Mouse (Mus musculus) gastrocnemius, postnatal 14 days (tissue): ENCODE data around the gene Smpd1. TPM values are rescaled to one million over a fixed set of nuclear protein-coding genes. Genes with fewer than 3 reads are reported as not detected.
A peak's percentile ranks its signal among the peaks of the same experiment; 100 is the strongest.

ENCODE experiments used
- DNase-seq: peaks from one replicate; pipeline ENCODE4 v3.0.0; 2021; ENCODE audit warnings: mixed read lengths
- intact Hi-C: fragments of 180-260 bp; cut with DNase I; formaldehyde crosslinking; loops from one replicate; pipeline ENCODE4 v1.15.1; 2025; ENCODE audit warnings: low total_unique reads
- total RNA-seq, 2 experiments: library from RNA; stranded (reverse); gene quantifications; 2 replicates each; pipeline ENCODE4 v1.2.3; 2021

The Smpd1 gene
- total RNA-seq, 2 experiments from 2014 or later = 43.7 to 44.1 TPM

DNA sequence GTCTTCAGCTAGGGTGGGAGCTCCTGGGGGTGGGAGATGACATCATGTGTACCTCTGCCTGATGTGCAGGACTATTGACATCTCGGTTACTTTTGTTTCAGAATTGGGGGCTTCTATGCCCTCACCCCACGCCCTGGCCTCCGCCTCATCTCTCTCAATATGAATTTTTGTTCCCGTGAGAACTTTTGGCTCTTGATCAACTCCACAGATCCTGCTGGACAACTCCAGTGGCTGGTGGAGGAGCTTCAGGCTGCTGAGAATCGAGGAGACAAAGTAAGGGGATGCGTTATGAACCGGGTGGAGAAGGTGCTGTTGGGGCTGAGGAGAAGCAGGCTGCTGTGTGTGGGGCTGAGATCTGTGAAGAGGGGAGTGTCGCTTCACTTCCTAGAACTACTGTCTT lies 2.2 kb downstream of the Smpd1 start:
- intact Hi-C loops = no loop called here
- DNase-seq = no peak

DNA sequence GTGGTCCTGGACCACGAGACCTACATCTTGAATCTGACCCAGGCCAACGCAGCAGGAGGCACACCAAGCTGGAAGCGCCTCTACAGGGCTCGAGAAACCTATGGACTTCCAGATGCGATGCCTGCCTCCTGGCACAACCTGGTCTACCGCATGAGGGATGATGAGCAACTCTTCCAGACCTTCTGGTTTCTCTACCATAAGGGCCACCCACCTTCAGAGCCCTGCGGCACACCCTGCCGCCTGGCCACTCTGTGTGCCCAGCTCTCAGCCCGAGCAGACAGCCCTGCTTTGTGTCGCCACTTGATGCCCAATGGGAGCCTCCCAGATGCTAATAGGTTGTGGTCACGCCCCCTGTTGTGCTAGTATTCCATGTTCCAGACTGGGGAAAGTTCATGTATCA lies 3.5 kb downstream of the Smpd1 start:
- intact Hi-C loops = no loop called here
- no peak for DNase-seq

DNA sequence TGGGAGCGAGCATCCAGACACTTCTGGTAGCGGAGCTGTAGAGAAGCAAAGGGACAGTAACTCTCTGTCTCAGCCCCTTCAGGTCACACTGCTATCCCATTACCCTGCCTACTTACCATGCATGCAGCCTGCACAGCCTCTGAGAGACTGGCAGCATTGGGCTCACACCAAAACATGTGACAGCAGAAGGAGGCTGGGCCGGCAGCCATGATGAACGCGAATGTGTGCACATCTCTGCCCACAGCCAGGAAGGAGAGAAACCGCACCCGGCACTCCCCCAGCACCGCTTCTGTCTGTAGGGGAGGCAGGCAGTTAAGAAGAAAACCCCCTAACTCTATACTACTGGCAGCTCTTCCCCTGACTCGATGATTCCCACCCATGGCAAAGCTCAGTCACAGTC lies 4.9 kb downstream of the Smpd1 start:
- DNase-seq = no peak
- intact Hi-C loops = no loop called here

DNA sequence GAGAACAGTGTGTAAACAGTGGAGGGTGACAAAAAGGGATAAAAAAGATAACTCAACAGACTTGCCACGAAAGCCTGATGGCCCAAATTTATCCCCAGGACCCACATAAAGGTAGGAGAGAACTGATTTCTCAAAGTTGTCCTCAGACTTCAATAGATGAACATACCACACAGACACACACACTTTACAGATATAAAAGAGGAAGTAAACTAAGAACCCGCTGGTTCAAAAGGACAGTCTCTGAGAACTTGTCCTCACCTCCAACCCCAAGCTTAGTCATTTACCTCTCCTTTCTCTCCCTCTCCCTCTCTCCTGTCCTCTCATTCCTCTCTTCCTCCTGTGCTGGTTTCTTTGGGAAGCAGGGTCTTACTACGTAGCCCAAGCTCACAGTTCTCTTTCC lies 8.2 kb downstream of the Smpd1 start:
- intact Hi-C loops = no loop called here
- no peak for DNase-seq

DNA sequence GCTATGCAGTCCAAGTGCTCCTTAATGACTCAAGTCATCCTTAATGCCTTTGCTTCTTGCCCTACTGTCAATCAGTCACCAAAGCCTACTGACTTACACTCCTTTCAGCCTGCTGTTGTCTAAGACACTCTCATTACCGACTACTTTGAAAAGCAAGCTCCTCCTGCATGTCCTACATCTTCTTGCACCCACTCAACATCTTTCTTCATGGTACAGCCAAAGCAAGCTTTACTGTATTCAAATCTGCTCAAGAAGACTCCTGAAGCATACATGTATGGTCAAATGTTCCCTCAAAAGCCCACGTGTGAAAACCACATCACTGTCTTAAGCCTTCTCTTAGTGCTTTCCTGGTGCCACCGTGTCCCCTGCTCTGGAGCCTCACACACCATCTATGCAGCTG lies 9.2 kb downstream of the Smpd1 start:
- intact Hi-C loops = no loop called here
- no peak for DNase-seq

DNA sequence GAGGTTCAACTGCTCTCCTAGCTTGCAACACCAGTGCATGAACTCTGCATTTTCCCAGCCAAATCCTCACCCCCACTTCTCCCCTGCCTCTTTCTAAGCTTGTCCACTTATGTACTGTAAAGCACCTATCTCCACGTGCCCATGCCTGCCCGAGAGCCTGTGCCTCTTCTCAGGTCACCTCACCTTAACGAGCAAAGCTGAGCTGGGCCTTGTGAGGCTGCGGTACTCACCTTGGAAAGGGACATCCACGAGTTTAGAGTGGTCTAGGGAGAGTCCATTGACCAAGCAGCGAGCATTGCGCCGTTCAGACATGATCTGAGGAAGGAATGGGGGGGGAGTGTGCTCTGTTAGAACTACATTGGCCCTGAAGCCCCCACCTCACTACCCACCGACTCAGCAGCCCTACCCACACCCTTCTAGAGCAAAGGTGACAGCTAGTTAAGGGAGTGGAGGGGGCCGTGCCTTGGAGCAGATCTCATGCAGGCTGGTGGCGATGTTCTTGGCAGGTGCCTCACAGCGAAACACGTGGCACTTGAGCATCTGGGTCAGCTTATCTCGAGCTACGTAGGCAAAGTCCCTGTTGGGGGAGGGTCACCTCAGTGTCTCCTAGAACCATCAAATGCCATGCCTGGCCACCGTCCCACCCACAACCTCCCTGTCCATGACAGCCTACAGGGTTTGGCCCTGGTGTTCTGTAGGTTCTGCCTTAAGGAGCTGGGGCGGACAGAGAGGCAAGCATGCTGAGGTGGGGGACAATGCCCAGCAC lies 11.1 kb downstream of the Smpd1 start:
- no peak for DNase-seq
- intact Hi-C loops = no loop called here

DNA sequence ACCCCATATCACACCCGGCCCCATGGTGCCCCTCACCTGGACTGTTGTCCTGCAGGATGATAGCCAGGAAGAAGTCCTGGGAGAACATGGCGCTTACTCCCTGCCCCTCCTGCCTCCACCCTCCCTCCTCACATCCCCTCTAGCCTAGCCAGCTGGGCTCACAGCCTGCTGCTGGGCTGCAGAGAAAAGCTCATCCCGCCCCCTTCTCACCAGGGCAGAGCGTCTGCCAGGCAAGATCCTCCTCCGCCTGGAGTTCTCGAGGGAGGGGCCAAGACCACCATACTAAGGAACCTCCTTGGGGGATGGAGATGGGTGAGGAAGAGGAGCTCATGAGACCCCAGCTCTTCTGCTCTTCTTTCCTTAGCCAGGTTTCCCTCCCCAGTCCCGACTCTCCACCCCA lies 14.4 kb downstream of the Smpd1 start:
- intact Hi-C loops = no loop called here
- DNase-seq = no peak

DNA sequence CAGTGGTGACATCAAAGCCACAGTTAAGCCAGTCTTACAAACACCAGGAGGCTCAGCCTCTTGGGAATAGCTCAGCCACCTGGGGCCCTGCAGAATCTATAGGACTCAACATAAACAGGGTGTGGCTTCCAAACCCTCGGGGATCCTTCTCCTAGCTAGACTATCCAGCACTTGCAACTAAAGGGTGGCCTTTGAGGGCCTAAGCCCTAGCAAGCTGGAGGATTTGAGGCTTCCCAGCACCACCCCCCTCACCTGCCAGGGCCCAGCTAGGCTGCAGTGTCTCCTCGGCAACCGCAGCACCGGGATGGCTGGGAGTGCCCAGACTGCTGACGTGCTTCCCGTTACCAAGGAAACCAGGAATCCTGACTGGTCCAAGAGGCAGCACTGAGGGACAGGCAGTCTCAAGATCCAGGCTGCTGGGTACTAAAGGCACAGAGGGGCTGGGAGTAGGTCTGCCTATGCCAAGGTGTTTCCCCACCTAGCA lies 14.9 kb downstream of the Smpd1 start:
- DNase-seq = no peak
- intact Hi-C loops = no loop called here

DNA sequence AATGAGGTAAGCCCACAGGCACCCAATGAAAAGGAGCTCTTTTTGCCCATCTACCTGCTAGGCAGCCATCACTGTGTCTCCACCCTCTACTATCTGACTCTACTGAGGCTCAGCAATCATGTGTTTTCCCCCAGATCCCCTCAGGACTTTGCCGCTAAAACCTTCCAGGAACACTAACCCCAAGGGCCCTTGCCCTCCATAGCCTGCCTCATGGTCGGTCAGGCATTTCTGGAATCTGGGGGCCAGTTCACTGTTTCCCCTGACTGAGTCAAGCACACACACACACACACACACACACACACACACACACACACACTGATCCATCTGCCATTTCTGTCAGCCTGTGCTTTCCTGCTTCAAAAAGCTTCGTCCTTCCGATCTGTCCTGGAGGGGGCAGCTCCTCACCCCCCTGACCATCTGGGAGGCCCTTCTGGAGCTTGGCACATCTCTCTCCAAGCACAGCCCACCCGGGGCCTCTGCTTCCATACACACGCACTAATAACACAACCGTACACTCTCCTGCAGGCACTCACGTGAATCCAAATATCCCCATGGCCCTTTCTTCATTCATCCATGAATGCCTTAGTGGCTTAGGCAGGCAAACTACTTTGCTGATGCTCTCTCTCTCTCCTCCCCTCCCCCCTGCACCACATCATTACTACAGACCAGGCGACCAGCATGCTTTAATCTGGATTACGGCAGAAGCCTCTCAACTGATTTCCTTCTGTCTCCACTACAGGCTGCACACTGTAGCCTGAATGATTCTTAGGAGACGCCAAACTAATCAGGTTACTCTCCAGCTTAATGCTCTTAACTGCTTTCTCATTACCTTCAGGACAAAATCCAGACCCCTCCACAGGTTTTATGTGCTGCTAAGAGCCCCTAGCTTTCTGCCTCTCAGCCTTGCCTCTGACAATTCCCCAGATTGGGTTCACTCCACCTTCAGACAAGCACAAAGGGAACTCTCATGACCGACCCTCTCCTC lies 15.6 kb downstream of the Smpd1 start:
- DNase-seq = no peak
- intact Hi-C loops = no loop called here

DNA sequence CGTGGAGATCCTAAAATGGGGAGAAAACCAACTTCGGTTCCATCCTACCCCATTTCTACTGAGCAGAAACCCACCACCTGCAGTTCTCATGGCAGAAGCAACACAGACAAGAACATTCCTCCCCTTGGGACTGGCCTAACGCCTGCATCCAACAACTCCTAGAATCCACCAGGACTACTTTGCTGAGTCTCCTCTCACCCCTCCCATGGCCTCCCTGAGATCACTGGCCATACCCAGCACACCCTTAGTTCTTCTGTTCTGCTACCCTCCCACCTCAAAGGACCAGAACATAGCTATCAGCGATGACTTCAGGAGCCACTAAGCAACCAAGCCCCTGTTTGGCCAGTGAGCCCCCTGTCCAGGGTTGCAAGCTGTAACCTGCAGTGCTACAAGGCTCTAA lies 16.6 kb downstream of the Smpd1 start:
- intact Hi-C loops = no loop called here
- no peak for DNase-seq

DNA sequence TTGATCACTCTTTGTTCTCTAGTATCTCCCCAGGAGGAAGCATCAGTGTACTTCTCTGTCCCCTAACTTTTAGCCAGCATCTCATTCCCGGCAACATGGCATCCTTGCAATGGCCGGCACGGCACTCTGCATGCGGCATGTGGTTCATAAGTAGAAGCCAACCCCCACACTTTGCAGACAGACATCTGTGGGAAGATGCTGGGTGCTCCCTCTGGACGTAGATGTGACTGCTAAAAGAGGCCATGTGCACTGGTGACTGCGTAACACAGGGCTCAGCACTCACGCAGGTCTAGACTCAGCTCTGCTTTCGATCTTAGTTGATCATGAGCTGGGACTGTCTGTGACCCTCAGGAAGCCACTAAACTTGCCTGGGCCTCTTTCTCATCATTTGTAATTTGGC lies 18.8 kb downstream of the Smpd1 start:
- intact Hi-C loops = no loop called here
- DNase-seq = no peak

DNA sequence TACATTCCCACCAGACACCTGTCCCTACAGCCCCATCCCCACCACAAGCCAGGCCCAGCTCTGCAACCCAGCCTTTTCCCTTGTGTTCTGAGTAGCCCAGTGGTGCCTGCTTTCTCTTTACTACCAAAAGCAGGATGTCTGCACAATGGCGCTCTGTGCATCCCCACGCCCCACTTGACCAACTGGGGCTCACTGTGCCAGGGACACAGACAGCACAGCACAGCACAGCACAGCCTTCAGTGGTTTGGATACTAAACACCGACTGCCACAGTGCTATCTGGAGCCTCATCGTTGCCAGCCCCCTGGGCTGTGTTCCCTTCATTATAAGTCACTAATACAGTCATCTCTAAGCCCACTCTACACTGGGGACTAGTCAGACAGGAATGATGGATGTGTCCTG lies 20.4 kb downstream of the Smpd1 start:
- intact Hi-C loops = no loop called here
- no peak for DNase-seq

DNA sequence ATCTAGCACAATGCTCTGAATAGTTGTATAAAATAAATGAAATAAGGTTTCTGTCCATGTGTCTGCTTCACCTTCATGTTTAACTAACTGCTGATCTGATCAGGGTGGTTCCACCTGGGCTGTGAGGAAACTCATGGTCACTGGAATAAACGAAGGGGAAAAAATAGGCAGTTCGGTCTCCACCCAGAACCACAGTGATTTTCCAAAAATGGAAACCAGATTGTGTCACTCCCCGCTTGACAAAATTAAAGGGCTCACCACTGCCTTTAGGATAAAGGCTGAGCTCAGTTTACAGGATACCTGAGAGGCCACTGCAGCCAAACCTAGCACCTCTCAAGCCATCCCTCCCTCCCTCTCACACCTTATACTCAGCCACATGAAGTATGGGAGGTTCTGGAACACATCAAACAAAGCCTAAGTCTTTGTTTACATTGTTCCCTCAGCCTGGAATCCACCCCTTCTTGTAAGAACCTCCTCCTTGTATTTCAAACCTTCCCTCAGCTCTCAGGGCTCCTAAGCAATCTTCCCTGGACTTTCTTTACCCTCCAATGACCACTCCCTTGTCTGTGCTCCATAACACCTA lies 22.1 kb downstream of the Smpd1 start:
- intact Hi-C loops = no loop called here

DNA sequence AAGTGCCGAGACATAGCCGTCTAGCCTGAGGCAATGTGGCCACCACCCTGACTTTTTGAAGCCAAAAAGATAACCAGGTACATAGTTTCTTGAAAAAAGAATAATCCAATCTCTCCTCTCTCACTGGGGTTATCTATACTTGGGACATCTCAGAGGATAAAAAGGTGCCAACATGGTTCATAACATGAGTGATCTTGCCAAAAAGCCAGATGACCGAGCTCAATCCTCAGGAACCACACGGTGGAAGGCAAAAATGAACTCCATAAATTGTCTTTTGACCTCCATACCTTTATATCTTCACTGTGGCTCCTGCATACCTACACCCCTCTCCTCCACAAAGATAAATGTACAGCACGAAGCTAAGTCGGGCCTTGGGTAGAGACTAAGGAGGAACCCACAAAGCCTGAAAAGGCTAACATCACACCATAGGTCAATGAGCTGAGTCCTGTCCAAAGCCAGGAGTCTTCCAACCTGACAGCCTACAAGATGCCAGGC lies 23.3 kb downstream of the Smpd1 start:
- DNase-seq = no peak
- intact Hi-C loops = no loop called here

More for the DNA sequence above, 22.1 kb downstream of the Smpd1 start:
- no peak for DNase-seq

DNA sequence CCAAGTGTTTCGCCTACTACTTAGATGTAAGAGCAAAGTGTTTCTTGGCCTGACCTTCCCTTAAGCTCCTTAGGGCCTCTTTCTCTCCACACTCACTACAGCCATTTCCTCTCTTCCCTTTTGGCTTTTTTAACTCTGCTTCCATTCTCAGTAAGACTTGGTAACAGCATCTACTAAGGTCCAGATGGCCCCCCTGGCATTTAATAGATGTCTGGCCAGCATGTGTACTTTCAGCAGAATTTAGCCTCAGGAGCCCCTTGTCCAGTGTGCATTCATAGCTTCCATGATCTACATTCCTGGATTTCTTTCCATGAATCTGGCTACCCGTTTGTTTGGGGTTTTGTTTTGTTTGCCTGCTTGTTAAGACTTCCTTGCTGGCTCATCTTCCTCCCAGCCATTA lies 24.3 kb downstream of the Smpd1 start:
- no peak for DNase-seq
- intact Hi-C loops = no loop called here

DNA sequence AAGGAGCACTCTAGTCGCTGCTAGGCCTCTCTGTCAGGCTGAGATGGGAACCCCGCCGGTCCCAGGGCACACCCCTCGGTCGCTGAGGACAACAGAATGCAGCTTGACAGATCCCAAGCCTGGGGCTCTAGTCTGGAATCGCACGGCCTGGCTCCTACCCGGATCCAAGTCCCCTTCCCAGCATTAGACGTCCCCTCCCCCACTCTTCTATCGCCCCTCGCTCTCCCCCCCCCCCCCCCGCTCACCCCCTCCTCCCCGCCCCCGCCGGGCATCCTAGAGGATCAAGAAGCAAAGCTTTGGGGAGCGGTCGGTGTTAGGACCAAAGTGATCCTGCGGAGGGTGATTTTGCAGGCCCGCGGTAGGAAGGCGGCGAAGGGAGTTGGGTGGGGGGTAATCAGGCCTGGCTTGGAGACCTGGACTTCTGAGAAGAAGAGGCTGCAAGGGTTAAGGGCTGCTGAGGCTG lies 26.5 kb downstream of the Smpd1 start:
- intact Hi-C loops = no loop called here
- DNase-seq = peak; percentile 22

DNA sequence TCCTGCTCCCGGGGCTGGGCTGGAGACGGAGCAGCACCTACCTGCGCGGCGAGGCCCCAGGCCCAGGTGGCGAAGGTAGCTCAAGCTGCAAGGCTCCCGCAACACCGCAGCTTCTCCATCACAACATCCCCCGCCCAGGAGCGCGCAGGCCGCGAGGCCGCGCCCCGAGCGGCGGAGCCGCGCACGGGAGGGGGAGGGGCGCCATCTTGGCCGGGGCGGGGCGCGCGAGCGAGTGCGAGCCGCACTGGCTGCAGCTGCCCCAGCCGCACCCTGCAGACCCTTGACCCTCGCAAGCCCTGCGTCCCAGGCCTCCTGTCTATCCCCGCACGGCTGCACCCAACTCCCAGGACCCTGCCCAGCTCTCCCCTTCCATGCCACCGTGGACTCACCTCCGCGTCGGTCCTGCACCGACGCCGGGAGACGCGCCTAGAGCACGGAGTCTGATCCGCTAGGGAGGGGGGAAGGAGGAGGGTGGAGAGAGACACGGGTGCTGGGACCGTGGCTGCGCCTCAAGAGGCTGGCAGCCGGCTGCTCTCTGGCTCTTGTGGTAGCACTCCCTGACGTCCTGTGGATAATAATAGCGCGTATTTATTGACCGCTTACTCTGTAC lies 27.0 kb downstream of the Smpd1 start, which contains the start of gene Apbb1:
Gene Apbb1 (minus strand): TSS at position 560 of the 610 bp plus-strand sequence.
- peak; percentile 73 for DNase-seq
- intact Hi-C loops = no loop called here

DNA sequence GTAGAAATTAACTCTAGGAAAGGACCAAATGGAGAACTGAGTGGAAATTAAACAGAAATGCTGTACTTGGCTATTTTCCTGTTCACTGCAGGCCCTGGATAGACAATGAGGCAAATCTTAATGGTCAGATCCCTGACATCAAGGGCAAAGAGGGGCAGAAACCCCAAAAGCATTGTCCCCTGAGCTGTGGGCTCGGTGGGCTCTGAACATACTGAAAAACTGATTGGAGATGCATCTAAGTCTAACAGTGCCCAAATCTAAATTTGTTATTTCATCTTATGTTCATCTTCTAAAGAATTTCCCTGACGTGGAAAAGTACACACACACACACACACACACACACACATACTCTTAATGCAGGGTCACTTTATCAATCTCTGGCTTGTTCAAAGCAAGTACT lies 27.8 kb downstream of the Smpd1 start:
- no peak for DNase-seq
- intact Hi-C loops = no loop called here

DNA sequence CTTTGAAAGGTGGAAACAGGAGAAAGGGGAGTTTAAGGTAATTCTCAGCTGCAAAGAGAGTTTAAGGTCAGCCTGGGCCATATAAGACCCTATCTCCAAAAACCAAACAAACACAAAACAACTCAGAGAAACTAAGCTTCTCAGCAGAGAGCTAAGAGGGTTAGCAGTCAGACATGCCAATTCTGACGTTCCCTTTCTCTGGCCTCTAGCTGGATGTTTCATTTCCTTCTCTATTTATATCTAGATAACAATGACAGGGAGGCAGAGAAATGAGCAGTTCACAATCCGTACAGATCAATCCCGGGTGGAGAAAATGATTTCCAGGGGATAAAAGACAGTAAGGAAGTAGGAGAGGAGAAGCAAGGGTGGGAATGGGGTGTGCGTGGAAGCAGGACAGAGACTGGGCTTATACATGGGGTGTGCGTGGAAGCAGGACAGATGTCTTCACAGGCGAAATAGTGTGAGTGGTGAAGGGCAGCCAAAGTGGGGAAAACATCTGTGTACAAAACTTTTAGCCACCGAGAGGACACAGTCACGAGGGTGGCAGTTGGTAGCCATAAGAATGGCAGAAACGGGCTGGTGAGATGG lies 34.3 kb downstream of the Smpd1 start:
- no peak for DNase-seq
- intact Hi-C loops = no loop called here
